Mouse (Mus musculus) brain, embryonic 14.5 days (tissue): ENCODE measurements around the gene Pitpnm3.

Experiments used
- CTCF ChIP-seq: fragments of 200-500 bp; IDR thresholded peaks from 2 replicates; pipeline ENCODE4 v1.5.1; 2012; ENCODE audit warnings: inconsistent platforms, mild to moderate bottlenecking, moderate library complexity, borderline replicate concordance; ENCODE audit not compliant: insufficient read depth, insufficient read length; ENCODE audit errors: extremely low read depth
- POLR2A ChIP-seq: fragments of 200-500 bp; IDR thresholded peaks from 2 replicates; pipeline ENCODE4 v1.6.1; 2012; ENCODE audit warnings: mild to moderate bottlenecking, inconsistent platforms, borderline replicate concordance; ENCODE audit not compliant: poor library complexity, insufficient read depth, insufficient read length, severe bottlenecking; ENCODE audit errors: extremely low read depth

DNA sequence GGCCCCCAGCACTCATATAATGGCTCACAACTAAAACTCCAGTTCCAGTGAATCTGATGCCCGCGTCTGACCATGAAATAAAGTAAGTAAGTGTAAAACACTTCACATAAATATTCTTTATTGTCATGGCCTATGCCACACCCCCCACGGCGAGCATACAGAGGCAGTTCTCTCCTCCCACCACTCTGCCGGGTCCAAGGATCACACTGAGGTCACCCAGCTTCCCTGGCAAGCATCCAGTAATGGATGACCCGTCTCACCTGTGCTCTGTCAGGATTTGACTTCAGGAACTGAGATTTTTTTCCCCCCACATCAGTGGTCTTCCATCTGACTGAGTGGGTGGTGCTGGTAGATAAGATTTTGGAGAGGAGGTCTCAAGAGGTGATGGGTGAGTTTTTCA lies 4.6 kb upstream of the Pitpnm3 start:
- TF ChIP-seq CTCF (no peak), POLR2A (no peak)
